Mouse (Mus musculus): ENCODE measurements around the gene Foxo6.

DNA sequence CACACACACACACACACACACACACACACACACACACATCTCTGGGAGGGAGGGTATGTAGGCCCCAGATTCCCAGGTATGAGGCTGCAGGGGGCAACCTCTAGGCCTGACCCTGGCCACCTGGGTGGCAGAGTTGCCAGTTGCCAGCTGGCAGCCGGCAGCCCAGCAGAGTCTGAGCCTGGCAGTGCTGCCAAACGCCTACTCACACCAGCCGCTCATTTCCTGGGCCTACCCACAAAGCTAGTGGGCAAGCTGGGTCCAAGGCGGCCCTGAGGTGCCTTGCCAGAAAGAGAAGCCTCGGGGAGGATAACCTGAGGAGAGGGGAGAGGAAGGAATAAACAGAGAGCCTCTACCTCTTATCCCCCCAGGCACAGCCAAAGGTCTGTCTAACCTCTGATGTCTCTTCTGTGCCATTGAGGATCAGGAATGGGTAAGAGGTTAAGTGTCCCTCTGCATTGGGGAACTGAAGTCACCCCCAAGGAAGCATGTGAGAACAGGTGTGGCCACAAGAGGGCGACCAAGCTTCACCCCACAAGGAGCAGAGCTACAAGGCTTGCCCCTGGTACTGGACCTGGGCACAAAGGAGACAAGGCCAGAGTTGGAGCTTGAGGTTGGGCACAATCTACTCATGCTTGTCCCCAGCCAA, 61.9 kb downstream of the Foxo6 start:
- TF ChIP-seq CTCF (IDR thresholded peaks at IDR 0.05; ENCODE audit: low read depth, low read length) (peak; percentile 95), POLR2A (IDR thresholded peaks at IDR 0.05; ENCODE audit: insufficient read depth, low read length) (no peak), EP300 (IDR thresholded peaks at IDR 0.05; ENCODE audit: insufficient read depth, low read depth, low read length) (no peak)
